Comparison of ENCODE assay signal across 18 mouse cellular contexts in genomic region chr5:135529310-135529709, GRCm38 (mm10). TPM values are rescaled to one million over a fixed set of nuclear protein-coding genes. Genes with fewer than 3 reads are reported as not detected.
DNase-seq lines count a peak whose midpoint lies in the region; ATAC-seq and TF ChIP-seq lines count a peak whose summit lies in the region.
"Had no signal": no experiment of that assay in that cellular context is flagged by ENCODE, and none has a peak within 500 bp of the region (broad histone marks: within the 10 kb centered on the region; RNA-seq: fewer than 3 reads in every experiment).

No protein-coding gene starts in this region.

- H3K9me3 ChIP-seq in hindbrain, embryonic 11.5 days (ENCODE audit: control insufficient read depth, low read length): no peaks in the 10 kb centered on the region
- no peaks in the 10 kb centered on the region for H3K9me3 ChIP-seq in hindbrain, embryonic 14.5 days (ENCODE audit: control insufficient read depth, low read length)
- H3K9me3 ChIP-seq in lung, postnatal 0 days (ENCODE audit: low read length): no peaks in the 10 kb centered on the region
- no peaks in the 10 kb centered on the region for H3K9me3 ChIP-seq in forebrain, embryonic 12.5 days
- H3K9me3 ChIP-seq: hindbrain, embryonic 15.5 days; liver, embryonic 13.5 days; neural tube, embryonic 15.5 days had no signal

- H3K27me3 ChIP-seq in hindbrain, embryonic 11.5 days (ENCODE audit: control insufficient read depth, insufficient read depth, low read length): no peaks in the 10 kb centered on the region
- no peaks in the 10 kb centered on the region for H3K27me3 ChIP-seq in hindbrain, embryonic 14.5 days (ENCODE audit: control insufficient read depth, insufficient read depth, low read length)
- H3K27me3 ChIP-seq in lung, postnatal 0 days (replicated peaks; ENCODE audit: insufficient read depth, low read length): no peaks in the 10 kb centered on the region
- H3K27me3 ChIP-seq in forebrain, embryonic 12.5 days: no peaks in the 10 kb centered on the region
- H3K27me3 ChIP-seq: hindbrain, embryonic 15.5 days; liver, embryonic 13.5 days; neural tube, embryonic 15.5 days had no signal

- no peak overlapping the region for H3K27ac ChIP-seq in hindbrain, embryonic 11.5 days (ENCODE audit: low read depth, low read length)
- H3K27ac ChIP-seq in hindbrain, embryonic 14.5 days: no peak overlapping the region
- no peak overlapping the region for H3K27ac ChIP-seq in lung, postnatal 0 days (ENCODE audit: low read length)
- no peak overlapping the region for H3K27ac ChIP-seq in forebrain, embryonic 12.5 days
- H3K27ac ChIP-seq: hindbrain, embryonic 15.5 days; liver, embryonic 13.5 days; neural tube, embryonic 15.5 days had no signal

- H3K4me3 ChIP-seq in hindbrain, embryonic 11.5 days (ENCODE audit: low read depth, low read length): no peak overlapping the region
- no peak overlapping the region for H3K4me3 ChIP-seq in hindbrain, embryonic 14.5 days (replicated peaks; ENCODE audit: low read length)
- no peak overlapping the region for H3K4me3 ChIP-seq in lung, postnatal 0 days (ENCODE audit: low read depth, low read length)
- no peak overlapping the region for H3K4me3 ChIP-seq in forebrain, embryonic 12.5 days (replicated peaks)
- H3K4me3 ChIP-seq: hindbrain, embryonic 15.5 days; liver, embryonic 13.5 days; neural tube, embryonic 15.5 days had no signal

- H3K4me1 ChIP-seq in hindbrain, embryonic 11.5 days (replicated peaks; ENCODE audit: control insufficient read depth, insufficient read depth, low read length): no peaks in the 10 kb centered on the region
- no peaks in the 10 kb centered on the region for H3K4me1 ChIP-seq in hindbrain, embryonic 14.5 days (replicated peaks; ENCODE audit: control insufficient read depth, insufficient read depth, low read length)
- peaks cover 18% of the 10 kb centered on the region; the same call in 1 of the 2 replicates for H3K4me1 ChIP-seq in lung, postnatal 0 days (ENCODE audit: insufficient read depth, low read depth, low read length)
- peaks cover 4% of the 10 kb centered on the region; the same call in 1 of the 2 replicates for H3K4me1 ChIP-seq in forebrain, embryonic 12.5 days
- H3K4me1 ChIP-seq: liver, embryonic 13.5 days had no signal

- no peak overlapping the region for H3K4me2 ChIP-seq in hindbrain, embryonic 11.5 days (replicated peaks; ENCODE audit: low read depth, low read length)
- no peak overlapping the region for H3K4me2 ChIP-seq in hindbrain, embryonic 14.5 days (replicated peaks)
- H3K4me2 ChIP-seq in lung, postnatal 0 days (replicated peaks; ENCODE audit: low read depth, low read length): no peak overlapping the region
- no peak overlapping the region for H3K4me2 ChIP-seq in forebrain, embryonic 12.5 days
- H3K4me2 ChIP-seq: hindbrain, embryonic 15.5 days; liver, embryonic 13.5 days; neural tube, embryonic 15.5 days had no signal

- ATAC-seq in hindbrain, embryonic 11.5 days (ENCODE audit: low FRiP score): no peak
- ATAC-seq in hindbrain, embryonic 14.5 days (ENCODE audit: low FRiP score): no peak
- no peak for ATAC-seq in lung, postnatal 0 days
- peak; percentile 42; the same call in 1 of the 2 replicates for ATAC-seq in granulocyte monocyte progenitor cell, adult 5-6 weeks (replicated peaks; ENCODE audit: poor library complexity, severe bottlenecking)
- no peak for ATAC-seq in forebrain, embryonic 12.5 days (ENCODE audit: low FRiP score)
- ATAC-seq in CD4-positive, CD25-positive, alpha-beta regulatory T cell, adult 4 months: no peak

- WGBS in hindbrain, embryonic 11.5 days: 70% methylated on average over 3 of the region's 3 CpGs
- WGBS in hindbrain, embryonic 14.5 days: 70% methylated on average over 3 of the region's 3 CpGs
- WGBS in lung, postnatal 0 days: 84% methylated on average over 3 of the region's 3 CpGs
- WGBS in forebrain, embryonic 12.5 days: 75% methylated on average over 3 of the region's 3 CpGs

- DNase-seq in hindbrain, embryonic 11.5 days (ENCODE audit: low spot score): peak; percentile 19
- no peak for DNase-seq in hindbrain, embryonic 14.5 days (ENCODE audit: low spot score)
- DNase-seq in lung, postnatal 0 days (ENCODE audit: low spot score): no peak
- no peak for DNase-seq in lung, adult 18-20 months
- peak; percentile 23 for DNase-seq in ES-CJ7 (ENCODE audit: low read depth, low spot score)
- DNase-seq: cerebellum, postnatal 25 days; gastrocnemius, postnatal 36 days; kidney, adult 9 months; liver, embryonic 13.5 days; right cerebral cortex, postnatal 14 days had no signal

- peak; percentile 55 for TF ChIP-seq CTCF in lung, postnatal 0 days (IDR thresholded peaks at IDR 0.05)

- no peak for TF ChIP-seq EP300 in lung, postnatal 0 days (IDR thresholded peaks at IDR 0.05)

- no peaks in the 10 kb centered on the region for H3K36me3 ChIP-seq in hindbrain, embryonic 11.5 days (ENCODE audit: control insufficient read depth, insufficient read depth, low read length)
- H3K36me3 ChIP-seq in hindbrain, embryonic 14.5 days (replicated peaks; ENCODE audit: control insufficient read depth, insufficient read depth): no peaks in the 10 kb centered on the region
- no peaks in the 10 kb centered on the region for H3K36me3 ChIP-seq in lung, postnatal 0 days (ENCODE audit: insufficient read depth, low read length)
- no peaks in the 10 kb centered on the region for H3K36me3 ChIP-seq in forebrain, embryonic 12.5 days (replicated peaks)
- H3K36me3 ChIP-seq: hindbrain, embryonic 15.5 days; liver, embryonic 13.5 days; neural tube, embryonic 15.5 days had no signal

- H3K9ac ChIP-seq in hindbrain, embryonic 11.5 days (ENCODE audit: low read depth, low read length): no peak overlapping the region
- no peak overlapping the region for H3K9ac ChIP-seq in hindbrain, embryonic 14.5 days
- H3K9ac ChIP-seq in lung, postnatal 0 days (replicated peaks; ENCODE audit: low read depth): no peak overlapping the region
- H3K9ac ChIP-seq in forebrain, embryonic 12.5 days: no peak overlapping the region
- H3K9ac ChIP-seq: hindbrain, embryonic 15.5 days; liver, embryonic 13.5 days; neural tube, embryonic 15.5 days had no signal

RNA-seq across cellular contexts. Expression of gene Hip1, which starts 15.6 kb away (rescaled TPM):
- polyA plus RNA-seq in hindbrain, embryonic 11.5 days (2014; fragmentation: Nextera tagmentation; extraction: Ambion mirVana): 37.6 and 50.0 TPM in 2 replicates
- polyA plus RNA-seq in hindbrain, embryonic 14.5 days (2014; fragmentation: Nextera tagmentation; extraction: Ambion mirVana): 48.4 and 49.4 TPM in 2 replicates
- 17.7 and 20.8 TPM in 2 replicates for polyA plus RNA-seq in lung, postnatal 0 days (2015; fragmentation: Nextera tagmentation; extraction: Ambion mirVana)
- 21.2 and 21.4 TPM in 2 replicates for total RNA-seq in granulocyte monocyte progenitor cell, adult 5-6 weeks (2014; fragmentation: Nextera tagmentation)
- 8.7 and 11.4 TPM in 2 replicates for total RNA-seq in granulocyte monocyte progenitor cell, adult 5-6 weeks (2017)
- 58.7 and 64.2 TPM in 2 replicates for polyA plus RNA-seq in forebrain, embryonic 12.5 days (2016; fragmentation: Nextera tagmentation; extraction: Ambion mirVana)
- 1 to 10 TPM; 5.4 to 7.4 TPM for polyA plus RNA-seq in CD4-positive, CD25-positive, alpha-beta regulatory T cell, adult 4 months (2017; shearing (Covaris generic))

RNA-seq across cellular contexts. Expression of gene Ccl26, which starts 34.1 kb away (rescaled TPM):
- not detected in 2 replicates for polyA plus RNA-seq in hindbrain, embryonic 11.5 days (2014; fragmentation: Nextera tagmentation; extraction: Ambion mirVana)
- polyA plus RNA-seq in hindbrain, embryonic 14.5 days (2014; fragmentation: Nextera tagmentation; extraction: Ambion mirVana): not detected in 2 replicates
- not detected in 2 replicates for polyA plus RNA-seq in lung, postnatal 0 days (2015; fragmentation: Nextera tagmentation; extraction: Ambion mirVana)
- not detected in 2 replicates for total RNA-seq in granulocyte monocyte progenitor cell, adult 5-6 weeks (2014; fragmentation: Nextera tagmentation)
- total RNA-seq in granulocyte monocyte progenitor cell, adult 5-6 weeks (2017): not detected in 2 replicates
- polyA plus RNA-seq in forebrain, embryonic 12.5 days (2016; fragmentation: Nextera tagmentation; extraction: Ambion mirVana): not detected in 2 replicates
- not detected for polyA plus RNA-seq in CD4-positive, CD25-positive, alpha-beta regulatory T cell, adult 4 months (2017; shearing (Covaris generic))
- total RNA-seq: adrenal gland, postnatal 36 days; gastrocnemius, postnatal 36 days; left cerebral cortex, postnatal 25 days had no signal
- polyA plus RNA-seq: heart, embryonic 14.5 days; hindbrain, embryonic 15.5 days; liver, embryonic 13.5 days; neural tube, embryonic 15.5 days had no signal

RNA-seq across cellular contexts. Expression of gene Ccl24, which starts 43.5 kb away (rescaled TPM):
- 2.0 and 2.7 TPM in 2 replicates for polyA plus RNA-seq in hindbrain, embryonic 11.5 days (2014; fragmentation: Nextera tagmentation; extraction: Ambion mirVana)
- polyA plus RNA-seq in hindbrain, embryonic 14.5 days (2014; fragmentation: Nextera tagmentation; extraction: Ambion mirVana): 2.9 and 3.6 TPM in 2 replicates
- polyA plus RNA-seq in lung, postnatal 0 days (2015; fragmentation: Nextera tagmentation; extraction: Ambion mirVana): 0.71 and 0.84 TPM in 2 replicates
- 2.3 and 3.9 TPM in 2 replicates for total RNA-seq in granulocyte monocyte progenitor cell, adult 5-6 weeks (2014; fragmentation: Nextera tagmentation)
- 1.4 TPM in 1 of 2 replicates, not detected in the other for total RNA-seq in granulocyte monocyte progenitor cell, adult 5-6 weeks (2017)
- polyA plus RNA-seq in forebrain, embryonic 12.5 days (2016; fragmentation: Nextera tagmentation; extraction: Ambion mirVana): 0.74 and 2.1 TPM in 2 replicates
- not detected for polyA plus RNA-seq in CD4-positive, CD25-positive, alpha-beta regulatory T cell, adult 4 months (2017; shearing (Covaris generic))

Comparison
In these comparisons a context has a peak if more than half of its experiments do, and no peak if none do; other contexts are left out.
1. DNase-seq: peak in hindbrain, embryonic 11.5 days (single experiment) and ES-CJ7 (single experiment); none in hindbrain, embryonic 14.5 days (single experiment), lung, postnatal 0 days (single experiment) and lung, adult 18-20 months (0 of 2).